Mouse (Mus musculus): Measurements from ENCODE around the gene Etnk1.
"Not testable (repeated sequence)": the region's sequence is repeated elsewhere in the genome, so short reads cannot be mapped to it uniquely, and the experiment has no call there.

Gene Etnk1

DNA sequence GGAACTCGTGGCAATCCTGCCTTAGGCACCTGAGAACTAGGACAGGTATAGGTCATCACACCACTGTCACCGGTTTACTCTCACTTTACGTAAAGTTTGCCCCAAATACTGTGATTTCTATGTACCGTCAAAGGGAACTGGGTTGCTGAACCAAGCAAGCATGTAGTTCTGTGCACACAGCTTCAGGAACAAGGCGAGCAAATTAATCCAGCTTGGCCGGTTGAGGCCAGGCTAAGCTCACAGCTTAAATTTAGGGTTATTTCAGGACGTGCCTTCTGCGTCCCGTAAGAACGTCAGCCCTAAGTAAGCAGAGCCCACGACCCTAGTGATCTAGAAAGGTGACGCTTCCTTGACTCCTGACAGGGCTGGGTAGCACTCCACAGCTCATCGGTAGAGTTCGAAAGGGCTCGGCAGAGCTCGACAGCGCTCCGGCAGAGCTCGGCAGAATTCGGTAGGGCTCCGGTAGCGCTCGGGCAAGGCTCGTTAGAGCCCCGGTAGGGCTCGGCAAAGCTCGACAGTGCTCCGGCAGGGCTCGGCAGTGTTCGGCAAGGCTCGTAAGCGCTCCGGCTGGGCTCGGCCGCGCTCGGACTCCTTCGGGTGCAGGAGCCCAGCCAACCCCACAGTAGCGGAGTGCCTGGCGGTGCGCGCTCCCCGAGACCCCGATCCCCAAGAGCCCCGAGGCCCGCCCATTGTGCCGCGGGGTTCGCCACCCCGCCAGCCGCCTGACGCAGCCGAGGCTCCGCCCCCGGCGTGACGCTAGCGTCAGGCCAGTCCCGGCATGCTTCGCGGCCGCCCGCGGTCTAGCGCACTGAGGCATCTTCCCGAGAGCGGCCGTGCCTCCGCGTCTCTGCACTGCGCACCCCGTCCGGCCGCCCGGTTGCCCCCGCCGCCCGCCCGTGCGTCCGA is at the start of gene Etnk1:
Gene Etnk1 (plus strand): TSS at position 770 of the 906 bp plus-strand sequence.
- in situ Hi-C loops (cut with MboI, MseI) = loop anchor here (10.0 kb wide), 1 partner anchor 52 kb away; no protein-coding TSS in a partner anchor

DNA sequence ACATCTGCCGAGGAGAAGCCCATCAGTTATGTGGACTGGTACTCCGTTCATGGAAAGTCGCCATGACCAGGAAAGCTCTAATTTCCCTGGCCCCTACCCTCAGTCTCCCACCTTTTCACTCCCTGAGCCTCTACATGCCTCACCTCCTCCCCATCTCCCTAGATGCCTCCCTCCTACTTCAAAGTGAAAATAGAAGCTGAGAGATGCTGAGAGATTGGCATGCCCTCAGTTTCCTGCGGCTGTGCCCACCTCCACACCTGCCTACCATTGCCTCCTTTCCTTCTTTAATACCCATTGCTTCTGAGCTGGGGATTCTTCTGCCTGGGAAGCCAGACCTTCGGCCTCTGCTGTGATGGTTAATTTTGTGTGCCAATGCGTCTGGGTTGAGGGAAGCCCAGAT is 47.7 kb upstream of the Etnk1 start:
- in situ Hi-C loops (cut with MboI, MseI) = loop anchor here (10.0 kb wide), 1 partner anchor 45 kb away; the partner anchor contains the start of gene Etnk1

GRCm38 (mm10) chr6:143125721-143126120 is 41.3 kb upstream of the Etnk1 start:
- in situ Hi-C loops (cut with MboI, MseI) = no loop called here

GRCm38 (mm10) chr6:143129466-143129865 is 37.6 kb upstream of the Etnk1 start:
- in situ Hi-C loops (cut with MboI, MseI) = no loop called here

- in situ Hi-C loops (cut with MboI, MseI) = no loop called here
Observed at GRCm38 (mm10) chr6:143129952-143130351, 37.1 kb upstream of the Etnk1 start.

GRCm38 (mm10) chr6:143130411-143130810 is 36.6 kb upstream of the Etnk1 start:
- in situ Hi-C loops (cut with MboI, MseI) = no loop called here

GRCm38 (mm10) chr6:143131895-143132652 is 34.9 kb upstream of the Etnk1 start:
- in situ Hi-C loops (cut with MboI, MseI) = no loop called here

DNA sequence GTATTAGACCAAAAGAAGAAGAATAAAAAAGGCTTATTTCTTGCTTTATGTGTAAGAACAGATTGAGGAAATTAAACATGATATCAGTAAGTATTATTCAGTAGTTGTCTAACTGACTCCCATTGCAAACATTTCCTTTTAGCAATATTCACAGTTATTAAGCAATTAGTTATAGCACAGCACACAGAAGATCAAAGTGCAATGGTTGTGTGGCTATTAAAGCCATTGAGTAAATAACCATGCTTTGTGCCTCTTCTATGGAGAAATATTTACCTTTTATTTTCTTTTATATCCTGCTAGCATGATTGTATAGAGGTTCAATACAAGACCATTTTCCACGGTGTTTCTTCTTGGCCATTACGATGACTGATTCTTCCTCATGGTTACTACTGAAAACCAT is 33.9 kb upstream of the Etnk1 start:
- in situ Hi-C loops (cut with MboI, MseI) = no loop called here

DNA sequence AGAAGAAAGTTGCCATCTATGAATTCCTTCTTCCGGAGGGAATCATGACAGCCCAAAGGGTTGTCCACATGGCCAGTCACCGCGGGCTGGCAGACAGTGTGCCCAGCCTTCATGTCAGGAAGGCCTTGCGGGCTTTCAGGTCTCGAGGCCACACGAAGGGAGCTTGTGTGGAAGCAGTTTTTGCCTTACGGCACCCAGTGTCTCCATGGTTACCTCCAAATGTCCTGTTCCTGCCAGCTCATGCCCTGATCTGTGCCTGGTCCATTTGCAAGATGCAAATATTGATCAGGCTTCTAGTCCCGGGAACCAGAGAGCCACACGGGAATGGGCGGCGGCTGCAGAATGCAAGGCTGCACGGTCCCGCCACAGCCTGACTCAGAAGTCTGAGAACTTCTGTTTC is 31.9 kb upstream of the Etnk1 start:
- in situ Hi-C loops (cut with MboI, MseI) = no loop called here

- in situ Hi-C loops (cut with MboI, MseI) = no loop called here
Observed at GRCm38 (mm10) chr6:143136688-143137087, 30.3 kb upstream of the Etnk1 start.

DNA sequence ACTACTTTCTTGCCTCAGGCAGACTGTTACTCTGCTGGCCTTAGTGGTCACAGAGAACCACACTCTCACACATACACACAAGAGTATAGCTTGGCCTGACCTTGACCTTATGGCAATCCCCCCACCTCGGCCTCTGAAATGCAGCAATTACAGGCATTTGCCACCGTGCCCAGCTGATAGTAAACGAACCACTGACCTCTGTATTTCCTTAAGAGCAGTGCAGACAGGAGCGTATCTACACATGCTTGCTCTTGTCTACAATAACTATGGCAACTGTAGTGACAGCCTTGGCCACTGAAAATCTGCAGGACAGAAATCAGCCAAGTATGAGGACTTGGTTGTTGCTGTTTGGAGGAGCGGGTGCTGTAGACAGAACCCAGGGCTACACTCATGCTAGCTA is 29.7 kb upstream of the Etnk1 start:
- in situ Hi-C loops (cut with MboI, MseI) = no loop called here

GRCm38 (mm10) chr6:143139417-143139816 is 27.6 kb upstream of the Etnk1 start:
- in situ Hi-C loops (cut with MboI, MseI) = no loop called here

- in situ Hi-C loops (cut with MboI, MseI) = no loop called here
Observed at GRCm38 (mm10) chr6:143140884-143141283, 26.1 kb upstream of the Etnk1 start.

- in situ Hi-C loops (cut with MboI, MseI) = not testable (repeated sequence)
Observed at GRCm38 (mm10) chr6:143141624-143142592, 25.1 kb upstream of the Etnk1 start.

DNA sequence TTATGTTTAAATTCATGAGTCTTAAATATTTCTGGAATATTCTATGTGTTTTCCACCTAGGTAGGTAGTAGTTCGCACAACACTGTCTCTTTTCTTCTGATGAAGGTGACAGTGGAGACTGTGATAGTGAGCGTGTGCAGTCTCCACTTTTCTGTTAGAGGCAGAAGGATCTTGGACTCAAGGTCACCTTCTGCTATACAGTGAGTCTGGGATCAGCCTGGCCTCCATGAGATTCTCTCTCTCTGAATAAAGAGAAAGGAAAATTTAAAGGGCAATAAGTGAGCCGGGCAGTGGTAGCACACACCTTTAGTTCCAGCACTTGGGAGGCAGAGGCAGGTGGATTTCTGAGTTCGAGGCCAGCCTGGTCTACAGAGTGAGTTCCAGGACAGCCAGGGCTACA is 24.2 kb upstream of the Etnk1 start:
- in situ Hi-C loops (cut with MboI, MseI) = no loop called here

DNA sequence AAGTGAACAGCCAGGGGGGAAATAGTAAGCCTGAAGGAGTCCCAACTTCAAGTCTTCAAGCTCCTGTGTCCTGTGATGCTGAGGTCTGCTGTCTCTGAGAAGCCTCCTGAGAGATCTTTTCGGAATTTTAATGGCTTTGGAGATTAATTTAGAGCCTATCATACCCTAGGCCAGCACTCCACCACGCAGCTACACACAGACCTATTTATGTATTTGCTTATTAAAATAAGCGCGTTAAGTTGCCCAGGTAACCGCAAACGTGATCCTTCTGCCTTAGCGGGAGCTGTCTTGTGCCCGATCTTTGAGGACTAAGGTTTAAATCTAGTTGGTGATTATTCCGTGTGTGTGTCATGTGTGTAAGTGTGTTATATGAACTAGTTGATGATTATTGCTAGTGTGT is 23.7 kb upstream of the Etnk1 start:
- in situ Hi-C loops (cut with MboI, MseI) = no loop called here

DNA sequence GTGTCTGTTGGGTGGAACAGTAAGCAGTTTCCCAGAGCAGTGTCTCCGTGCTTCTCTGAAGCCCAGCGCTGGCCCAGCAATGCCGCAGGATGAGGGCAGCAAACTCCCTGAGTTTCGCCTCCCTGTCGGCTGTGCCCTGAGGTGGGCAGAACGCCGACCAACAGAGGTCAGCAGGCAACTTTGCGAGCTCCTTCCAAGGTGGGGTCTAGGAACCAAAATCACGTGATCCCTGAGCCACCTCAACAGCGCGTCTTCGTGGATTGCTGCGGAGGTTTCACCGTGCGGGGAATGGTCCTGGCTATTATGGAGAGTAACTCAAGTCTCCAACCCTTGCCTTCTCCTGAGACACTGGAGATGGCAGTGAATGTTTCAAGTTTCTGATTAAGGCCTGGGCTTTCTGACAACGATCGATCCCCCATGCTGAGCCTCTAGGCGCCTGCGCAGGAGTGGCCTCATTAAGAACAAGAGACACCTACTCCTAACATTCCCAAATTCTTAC is 23.2 kb upstream of the Etnk1 start:
- in situ Hi-C loops (cut with MboI, MseI) = no loop called here

DNA sequence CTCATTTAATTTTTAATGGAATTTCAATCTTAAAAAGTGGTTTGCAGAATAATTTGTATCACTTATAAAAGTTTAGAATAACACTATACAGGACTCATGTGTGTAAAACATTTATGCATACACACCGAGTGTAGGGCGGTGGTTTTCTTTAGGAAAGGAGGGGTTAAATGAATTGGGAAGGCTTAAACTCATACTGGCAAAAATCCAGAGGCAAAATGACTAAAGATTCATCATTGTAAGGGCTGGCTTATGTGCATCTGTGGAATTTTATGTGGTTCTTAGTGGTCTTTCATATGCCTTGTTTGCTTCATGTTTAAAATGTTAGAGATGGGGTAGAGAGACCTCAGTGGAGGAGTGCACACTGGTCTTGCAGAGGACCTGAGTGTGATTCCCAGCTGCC is 22.5 kb upstream of the Etnk1 start:
- in situ Hi-C loops (cut with MboI, MseI) = no loop called here

DNA sequence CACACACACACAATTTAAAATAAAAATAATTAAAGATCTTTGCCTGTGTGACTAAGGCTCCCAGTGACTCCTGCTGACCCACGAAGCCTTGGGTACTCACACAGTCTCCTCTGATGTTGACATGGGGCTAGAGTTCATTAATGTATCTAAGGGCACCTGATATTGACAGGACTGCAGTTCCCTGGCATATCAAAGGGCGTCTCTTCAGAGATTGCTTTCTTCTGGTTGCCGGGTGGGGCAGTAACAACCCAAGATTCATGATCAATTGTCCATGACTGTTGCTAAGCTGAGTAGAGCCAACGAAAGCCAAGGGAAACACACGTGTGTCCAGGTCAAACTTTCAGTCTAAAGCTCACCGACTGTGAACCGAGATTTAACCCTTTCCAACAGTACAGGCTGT is 22.0 kb upstream of the Etnk1 start:
- in situ Hi-C loops (cut with MboI, MseI) = no loop called here

DNA sequence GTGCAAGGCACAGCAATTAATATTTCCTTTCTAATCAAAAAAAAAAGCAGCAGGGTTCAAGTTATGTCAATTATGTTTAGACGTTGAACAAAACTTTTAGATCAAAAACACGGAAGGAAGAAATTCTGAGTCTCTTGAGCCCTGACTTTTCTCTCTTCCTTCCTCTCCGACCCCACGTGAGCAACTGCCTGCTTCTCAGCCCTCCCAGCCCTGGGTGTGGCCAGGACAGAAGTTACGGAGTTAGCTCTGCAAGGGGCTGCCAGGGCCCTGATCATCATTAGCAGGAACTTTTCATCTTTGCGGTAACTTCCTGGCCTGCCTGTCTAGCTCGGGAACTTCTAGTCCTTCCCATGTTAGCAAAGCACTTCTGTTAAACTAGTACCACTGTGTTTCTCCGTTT is 20.3 kb upstream of the Etnk1 start:
- in situ Hi-C loops (cut with MboI, MseI) = no loop called here

- in situ Hi-C loops (cut with MboI, MseI) = no loop called here
Observed at GRCm38 (mm10) chr6:143148868-143149267, 18.2 kb upstream of the Etnk1 start.

All from regulatory T cell (primary cell).